Mouse (Mus musculus): ENCODE measurements around the gene Eif3k. TPM values are rescaled to one million over a fixed set of nuclear protein-coding genes. Genes with fewer than 3 reads are reported as not detected.

The Eif3k gene
- total and polyA plus RNA-seq, 2 experiments from 2014 or later: 292 to 482 TPM

- Histone ChIP-seq H3K4me2 (ENCODE audit: low read depth, low read length, poor library complexity, severe bottlenecking) (no peak overlapping the region), H3K4me1 (ENCODE audit: insufficient read depth, low read length) (no peaks in the 10 kb centered on the region), H3K27me3 (ENCODE audit: insufficient read depth, low read length) (no peaks in the 10 kb centered on the region), H3K9ac (replicated peaks; ENCODE audit: low read length, poor library complexity, severe bottlenecking) (no peak overlapping the region), H3K27ac (ENCODE audit: low read depth, low read length) (no peak overlapping the region), H3K4me3 (ENCODE audit: low read depth, low read length) (no peak overlapping the region), H3K9me3 (ENCODE audit: low read length) (no peaks in the 10 kb centered on the region), H3K36me3 (ENCODE audit: insufficient read depth, low read length) (0 out of 2 replicates have a peak, but pooled peaks cover 7% of the 10 kb centered on the region)
- 76% methylated on average over 11 of the region's 11 CpGs for WGBS
- ATAC-seq (ENCODE audit: low FRiP score): no peak
- no peak for TF ChIP-seq CTCF (IDR thresholded peaks at IDR 0.05)
- DNase-seq (ENCODE audit: low spot score): no peak
Measured at GRCm38 (mm10) chr7:28983141-28983564, 1.5 kb upstream of the Eif3k start.

DNA sequence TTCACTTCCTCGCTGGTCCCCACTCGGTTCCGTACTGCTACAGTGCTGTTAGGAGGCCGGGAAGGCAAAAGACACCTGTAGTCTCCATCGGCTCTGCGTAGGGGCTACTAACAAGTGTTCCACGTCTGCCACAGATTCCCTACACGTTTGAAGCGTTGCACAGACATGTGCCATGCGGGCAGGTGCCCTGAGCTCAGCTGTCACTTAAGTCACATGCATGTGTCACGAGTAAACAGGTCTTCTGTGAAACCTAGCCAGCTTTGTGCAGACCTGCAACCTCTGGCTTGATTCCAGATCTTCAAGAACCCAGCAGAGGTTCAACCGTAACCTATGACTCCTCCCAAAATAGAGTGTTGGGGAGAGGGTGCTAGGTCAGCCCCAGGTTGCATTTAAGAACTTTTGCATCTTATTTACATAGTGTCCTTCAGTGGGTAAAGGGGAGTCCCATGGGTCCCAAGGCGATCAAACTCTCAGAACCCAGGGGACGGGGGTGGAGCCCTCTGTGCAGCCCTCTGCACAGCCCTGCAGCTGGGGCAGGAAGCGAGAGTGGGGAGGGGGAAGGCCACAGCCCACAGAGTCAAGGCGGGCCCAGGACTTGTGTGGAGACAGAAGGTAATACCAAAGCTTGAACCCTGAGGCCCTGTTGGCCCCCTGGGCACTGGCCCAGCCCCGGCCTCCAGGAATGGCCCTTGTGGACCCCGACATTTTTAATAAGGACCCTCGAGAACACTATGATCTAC lies 780 bp upstream of the Eif3k start:
- DNase-seq (ENCODE audit: low spot score) (no peak), ATAC-seq (ENCODE audit: low FRiP score) (peak; percentile 44)
- Histone ChIP-seq H3K4me2 (ENCODE audit: low read depth, low read length, poor library complexity, severe bottlenecking) (peak overlapping the region; percentile 86), H3K9ac (replicated peaks; ENCODE audit: low read length, poor library complexity, severe bottlenecking) (peak overlapping the region; percentile 34; the same call in 1 of the 2 replicates), H3K4me1 (ENCODE audit: insufficient read depth, low read length) (no peaks in the 10 kb centered on the region), H3K36me3 (ENCODE audit: insufficient read depth, low read length) (peaks cover 14% of the 10 kb centered on the region), H3K4me3 (ENCODE audit: low read depth, low read length) (peak overlapping the region; percentile 74), H3K9me3 (ENCODE audit: low read length) (no peaks in the 10 kb centered on the region), H3K27ac (ENCODE audit: low read depth, low read length) (peak overlapping the region; percentile 76), H3K27me3 (ENCODE audit: insufficient read depth, low read length) (no peaks in the 10 kb centered on the region)
- TF ChIP-seq CTCF (IDR thresholded peaks at IDR 0.05): no peak
- whole genome bisulfite sequencing: 16% methylated on average over 19 of the region's 19 CpGs

DNA sequence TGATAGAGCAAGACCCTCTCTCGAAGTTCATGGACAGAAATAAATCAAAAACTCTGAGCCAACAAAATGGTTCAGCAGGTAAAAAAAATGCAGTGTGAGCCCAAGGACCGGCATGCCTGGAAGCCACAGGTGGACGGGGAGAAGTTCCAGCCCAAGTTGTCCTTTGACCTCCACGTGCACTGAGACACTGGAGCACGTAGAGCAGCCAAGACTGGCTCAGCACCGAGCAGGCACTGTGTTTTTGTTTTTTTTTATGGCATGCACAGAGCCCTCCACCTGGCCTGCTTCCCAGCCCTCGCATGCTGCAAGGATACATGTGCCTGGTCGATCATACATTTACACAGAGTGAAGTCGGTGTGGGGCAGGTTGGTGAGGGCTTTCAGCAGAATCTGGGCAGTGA lies 4.1 kb downstream of the Eif3k start:
- Histone ChIP-seq H3K36me3 (ENCODE audit: insufficient read depth, low read length) (peaks cover 36% of the 10 kb centered on the region), H3K4me1 (ENCODE audit: insufficient read depth, low read length) (no peaks in the 10 kb centered on the region), H3K4me2 (ENCODE audit: low read depth, low read length, poor library complexity, severe bottlenecking) (no peak overlapping the region), H3K9ac (replicated peaks; ENCODE audit: low read length, poor library complexity, severe bottlenecking) (no peak overlapping the region), H3K4me3 (ENCODE audit: low read depth, low read length) (no peak overlapping the region), H3K27me3 (ENCODE audit: insufficient read depth, low read length) (no peaks in the 10 kb centered on the region), H3K9me3 (ENCODE audit: low read length) (no peaks in the 10 kb centered on the region), H3K27ac (ENCODE audit: low read depth, low read length) (no peak overlapping the region)
- no peak for TF ChIP-seq CTCF (IDR thresholded peaks at IDR 0.05)
- DNase-seq (ENCODE audit: low spot score): no peak
- 95% methylated on average over 9 of the region's 9 CpGs for WGBS
- ATAC-seq (ENCODE audit: low FRiP score): no peak

GRCm38 (mm10) chr7:28973025-28973424 lies 8.6 kb downstream of the Eif3k start:
- 84% methylated on average over 8 of the region's 8 CpGs for WGBS
- 0 out of 2 replicates have a peak, but pooled peaks have one; percentile 18 for TF ChIP-seq CTCF (IDR thresholded peaks at IDR 0.05)
- H3K4me3 ChIP-seq (ENCODE audit: low read depth, low read length): no peak overlapping the region
- H3K4me2 ChIP-seq (ENCODE audit: low read depth, low read length, poor library complexity, severe bottlenecking): no peak overlapping the region
- ATAC-seq (ENCODE audit: low FRiP score) (no peak), DNase-seq (ENCODE audit: low spot score) (no peak)
- peaks cover 41% of the 10 kb centered on the region for H3K36me3 ChIP-seq (ENCODE audit: insufficient read depth, low read length)
- no peak overlapping the region for H3K9ac ChIP-seq (replicated peaks; ENCODE audit: low read length, poor library complexity, severe bottlenecking)
- no peaks in the 10 kb centered on the region for H3K27me3 ChIP-seq (ENCODE audit: insufficient read depth, low read length)
- no peaks in the 10 kb centered on the region for H3K9me3 ChIP-seq (ENCODE audit: low read length)
- no peak overlapping the region for H3K27ac ChIP-seq (ENCODE audit: low read depth, low read length)
- H3K4me1 ChIP-seq (ENCODE audit: insufficient read depth, low read length): no peaks in the 10 kb centered on the region

DNA sequence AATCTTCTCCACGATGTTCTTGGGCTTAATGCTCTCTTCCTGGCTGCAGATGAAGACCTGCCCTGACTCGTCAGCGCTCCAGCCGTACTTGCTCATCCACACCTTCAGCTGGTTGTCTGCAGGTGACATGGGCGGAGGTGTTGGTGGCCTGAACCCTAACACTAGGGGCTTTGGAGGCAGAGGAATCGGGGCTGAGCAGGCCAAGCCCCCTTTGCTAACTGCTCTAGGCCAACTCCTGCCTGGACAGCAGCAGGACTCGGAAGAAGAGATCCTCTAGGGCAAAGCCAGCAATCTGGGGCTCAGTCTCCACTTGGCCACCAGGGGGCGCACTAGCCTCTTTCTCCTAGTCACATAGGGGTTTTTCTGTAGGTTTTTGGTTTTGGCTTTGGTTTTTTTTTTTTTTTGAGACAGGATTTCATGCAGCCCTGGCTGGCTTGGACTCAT lies 9.1 kb downstream of the Eif3k start:
- 72% methylated on average over 8 of the region's 8 CpGs for WGBS
- no peak overlapping the region for H3K4me3 ChIP-seq (ENCODE audit: low read depth, low read length)
- H3K4me2 ChIP-seq (ENCODE audit: low read depth, low read length, poor library complexity, severe bottlenecking): no peak overlapping the region
- no peak overlapping the region for H3K27ac ChIP-seq (ENCODE audit: low read depth, low read length)
- peaks cover 36% of the 10 kb centered on the region for H3K36me3 ChIP-seq (ENCODE audit: insufficient read depth, low read length)
- no peaks in the 10 kb centered on the region for H3K4me1 ChIP-seq (ENCODE audit: insufficient read depth, low read length)
- no peaks in the 10 kb centered on the region for H3K9me3 ChIP-seq (ENCODE audit: low read length)
- DNase-seq (ENCODE audit: low spot score): peak; percentile 80
- no peak overlapping the region for H3K9ac ChIP-seq (replicated peaks; ENCODE audit: low read length, poor library complexity, severe bottlenecking)
- no peaks in the 10 kb centered on the region for H3K27me3 ChIP-seq (ENCODE audit: insufficient read depth, low read length)
- peak; percentile 81 for TF ChIP-seq CTCF (IDR thresholded peaks at IDR 0.05)
- no peak for ATAC-seq (ENCODE audit: low FRiP score)

- Histone ChIP-seq H3K9me3 (ENCODE audit: low read length) (no peaks in the 10 kb centered on the region), H3K4me3 (ENCODE audit: low read depth, low read length) (no peak overlapping the region), H3K4me1 (ENCODE audit: insufficient read depth, low read length) (no peaks in the 10 kb centered on the region), H3K4me2 (ENCODE audit: low read depth, low read length, poor library complexity, severe bottlenecking) (no peak overlapping the region), H3K27ac (ENCODE audit: low read depth, low read length) (no peak overlapping the region), H3K9ac (replicated peaks; ENCODE audit: low read length, poor library complexity, severe bottlenecking) (no peak overlapping the region), H3K27me3 (ENCODE audit: insufficient read depth, low read length) (no peaks in the 10 kb centered on the region), H3K36me3 (ENCODE audit: insufficient read depth, low read length) (peaks cover 29% of the 10 kb centered on the region)
- WGBS: 89% methylated on average over 6 of the region's 6 CpGs
- no peak for ATAC-seq (ENCODE audit: low FRiP score)
- no peak for TF ChIP-seq CTCF (IDR thresholded peaks at IDR 0.05)
- no peak for DNase-seq (ENCODE audit: low spot score)
Measured at GRCm38 (mm10) chr7:28971770-28972269, 9.8 kb downstream of the Eif3k start.

Measured in midbrain, postnatal 0 days (tissue).